15 mouse cellular contexts compared by ENCODE assay signal in the genomic region with DNA sequence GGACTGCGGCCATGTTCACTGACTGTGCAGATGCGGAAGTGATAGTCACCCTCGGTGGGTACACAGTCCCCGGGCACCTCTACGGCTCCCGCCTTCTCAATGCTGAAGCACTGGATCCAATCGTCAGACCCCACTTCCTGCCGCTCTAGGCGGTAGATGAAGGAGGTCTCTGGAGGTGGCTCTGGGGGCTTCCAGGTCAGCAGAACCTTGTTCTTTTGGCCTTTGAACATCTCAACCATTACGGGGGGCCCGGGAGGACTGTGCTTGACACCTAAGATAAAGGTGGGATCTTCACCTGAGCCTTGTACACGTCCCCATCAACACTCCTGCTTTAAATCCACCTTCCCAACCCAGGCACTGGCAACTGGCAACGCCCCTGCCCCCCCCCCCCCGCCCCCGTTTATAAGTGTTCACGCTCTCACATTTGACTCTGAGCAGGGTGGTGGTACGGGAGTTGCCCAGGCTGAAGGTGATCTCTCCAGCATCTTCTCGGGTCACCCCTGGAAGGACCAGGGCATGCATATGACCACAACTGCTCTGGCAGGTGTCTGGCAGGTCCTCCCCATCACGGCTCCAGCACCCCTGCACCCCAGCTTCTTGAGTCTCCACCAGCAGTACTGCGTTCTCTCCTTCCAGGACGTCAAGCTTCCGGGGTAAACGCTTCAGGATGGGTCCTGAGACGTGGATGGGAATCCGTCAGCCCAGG. TPM values are rescaled to one million over a fixed set of nuclear protein-coding genes. Genes with fewer than 3 reads are reported as not detected.
DNase-seq lines count a peak whose midpoint lies in the region; ATAC-seq and TF ChIP-seq lines count a peak whose summit lies in the region.
"Had no signal": no experiment of that assay in that cellular context is flagged by ENCODE, and none has a peak within 500 bp of the region (broad histone marks: within the 10 kb centered on the region; RNA-seq: fewer than 3 reads in every experiment).

No protein-coding gene starts in this region.

- no peak for TF ChIP-seq CTCF in E14TG2a.4 (conservative IDR thresholded peaks at IDR 0.05; ENCODE audit: low read length)

- H3K4me1 ChIP-seq in forebrain, embryonic 11.5 days (replicated peaks; ENCODE audit: control insufficient read depth, insufficient read depth, low read length) = peaks cover 5% of the 10 kb centered on the region; the same call in 1 of the 2 replicates
- peaks cover 25% of the 10 kb centered on the region for H3K4me1 ChIP-seq in forebrain, embryonic 16.5 days (replicated peaks; ENCODE audit: control insufficient read depth, insufficient read depth, low read length)
- H3K4me1 ChIP-seq in hindbrain, embryonic 13.5 days (replicated peaks) = peaks cover 37% of the 10 kb centered on the region
- peaks cover 18% of the 10 kb centered on the region for H3K4me1 ChIP-seq in hindbrain, embryonic 16.5 days (ENCODE audit: control insufficient read depth, insufficient read depth, low read depth, low read length)
- H3K4me1 ChIP-seq in E14TG2a.4 (replicated peaks; ENCODE audit: low read depth, low read length) = peaks cover 64% of the 10 kb centered on the region
- H3K4me1 ChIP-seq in limb, embryonic 10.5 days = peaks cover 46% of the 10 kb centered on the region
- H3K4me1 ChIP-seq in forebrain, embryonic 14.5 days (ENCODE audit: control insufficient read depth, insufficient read depth, low read length) = peaks cover 9% of the 10 kb centered on the region

- no peak overlapping the region for H3K9ac ChIP-seq in forebrain, embryonic 11.5 days (ENCODE audit: low read length)
- H3K9ac ChIP-seq in forebrain, embryonic 16.5 days (replicated peaks; ENCODE audit: low read depth, low read length) = no peak overlapping the region
- no peak overlapping the region for H3K9ac ChIP-seq in hindbrain, embryonic 13.5 days
- H3K9ac ChIP-seq in hindbrain, embryonic 16.5 days (ENCODE audit: low read depth, low read length) = no peak overlapping the region
- no peak overlapping the region for H3K9ac ChIP-seq in forebrain, embryonic 14.5 days (ENCODE audit: low read length)
- H3K9ac ChIP-seq: midbrain, embryonic 12.5 days had no signal

- H3K4me3 ChIP-seq in forebrain, embryonic 11.5 days (ENCODE audit: low read depth, low read length) = no peak overlapping the region
- H3K4me3 ChIP-seq in forebrain, embryonic 16.5 days (replicated peaks; ENCODE audit: low read length) = no peak overlapping the region
- H3K4me3 ChIP-seq in hindbrain, embryonic 13.5 days = 0 out of 2 replicates have a peak overlapping the region, but pooled peaks have one; percentile 0
- no peak overlapping the region for H3K4me3 ChIP-seq in hindbrain, embryonic 16.5 days (ENCODE audit: low read length)
- peak overlapping the region; percentile 86 for H3K4me3 ChIP-seq in E14TG2a.4 (replicated peaks; ENCODE audit: low read length)
- peak overlapping the region; percentile 95; the same call in 1 of the 2 replicates for H3K4me3 ChIP-seq in limb, embryonic 10.5 days
- no peak overlapping the region for H3K4me3 ChIP-seq in forebrain, embryonic 14.5 days (ENCODE audit: low read depth, low read length)
- H3K4me3 ChIP-seq: erythroblast, embryonic 14.5 days; midbrain, embryonic 12.5 days had no signal

- no peaks in the 10 kb centered on the region for H3K9me3 ChIP-seq in forebrain, embryonic 11.5 days (ENCODE audit: control insufficient read depth, low read length)
- H3K9me3 ChIP-seq in forebrain, embryonic 16.5 days (ENCODE audit: control insufficient read depth, low read length) = no peaks in the 10 kb centered on the region
- H3K9me3 ChIP-seq in hindbrain, embryonic 13.5 days = no peaks in the 10 kb centered on the region
- no peaks in the 10 kb centered on the region for H3K9me3 ChIP-seq in hindbrain, embryonic 16.5 days (ENCODE audit: control insufficient read depth, low read length)
- H3K9me3 ChIP-seq in E14TG2a.4 (ENCODE audit: low read length) = no peaks in the 10 kb centered on the region
- no peaks in the 10 kb centered on the region for H3K9me3 ChIP-seq in limb, embryonic 10.5 days (replicated peaks)
- no peaks in the 10 kb centered on the region for H3K9me3 ChIP-seq in forebrain, embryonic 14.5 days (replicated peaks; ENCODE audit: control insufficient read depth, low read length)
- H3K9me3 ChIP-seq: midbrain, embryonic 12.5 days had no signal

- no peak overlapping the region for H3K27ac ChIP-seq in forebrain, embryonic 11.5 days (ENCODE audit: low read depth, low read length)
- H3K27ac ChIP-seq in forebrain, embryonic 16.5 days (ENCODE audit: low read length) = no peak overlapping the region
- H3K27ac ChIP-seq in hindbrain, embryonic 13.5 days = no peak overlapping the region
- no peak overlapping the region for H3K27ac ChIP-seq in hindbrain, embryonic 16.5 days (ENCODE audit: low read depth, low read length)
- H3K27ac ChIP-seq in limb, embryonic 10.5 days = no peak overlapping the region
- H3K27ac ChIP-seq in forebrain, embryonic 14.5 days (ENCODE audit: low read depth, low read length) = no peak overlapping the region
- H3K27ac ChIP-seq: kidney, postnatal 0 days; midbrain, embryonic 12.5 days had no signal

- ATAC-seq in forebrain, embryonic 11.5 days (replicated peaks; ENCODE audit: low FRiP score) = no peak
- ATAC-seq in forebrain, embryonic 16.5 days = no peak
- ATAC-seq in hindbrain, embryonic 13.5 days (ENCODE audit: low FRiP score) = no peak
- no peak for ATAC-seq in hindbrain, embryonic 16.5 days
- no peak for ATAC-seq in forebrain, embryonic 14.5 days

- peak; percentile 47 for DNase-seq in forebrain, embryonic 11.5 days (ENCODE audit: low spot score)
- no peak for DNase-seq in limb, embryonic 10.5 days (ENCODE audit: low spot score)
- DNase-seq in gastrocnemius, postnatal 36 days = no peak
- DNase-seq in forebrain, embryonic 14.5 days (ENCODE audit: low spot score) = no peak
- DNase-seq: cerebellum, postnatal 36 days; thymus, adult 2 months had no signal

- 91% methylated on average over 23 of the region's 25 CpGs for WGBS in forebrain, embryonic 11.5 days
- 91% methylated on average over 23 of the region's 25 CpGs for WGBS in forebrain, embryonic 16.5 days
- WGBS in hindbrain, embryonic 13.5 days = 89% methylated on average over 24 of the region's 25 CpGs
- WGBS in hindbrain, embryonic 16.5 days = 87% methylated on average over 23 of the region's 25 CpGs
- 82% methylated on average over 25 of the region's 25 CpGs for WGBS in limb, embryonic 10.5 days
- 92% methylated on average over 25 of the region's 25 CpGs for WGBS in forebrain, embryonic 14.5 days

- H3K4me2 ChIP-seq in forebrain, embryonic 11.5 days (ENCODE audit: low read depth, low read length, severe bottlenecking) = no peak overlapping the region
- H3K4me2 ChIP-seq in forebrain, embryonic 16.5 days (ENCODE audit: low read length) = no peak overlapping the region
- H3K4me2 ChIP-seq in hindbrain, embryonic 13.5 days = 0 out of 2 replicates have a peak overlapping the region, but pooled peaks have one; percentile 11
- no peak overlapping the region for H3K4me2 ChIP-seq in hindbrain, embryonic 16.5 days (ENCODE audit: low read length)
- H3K4me2 ChIP-seq in forebrain, embryonic 14.5 days (ENCODE audit: low read length) = no peak overlapping the region
- H3K4me2 ChIP-seq: midbrain, embryonic 12.5 days had no signal

- no peaks in the 10 kb centered on the region for H3K27me3 ChIP-seq in forebrain, embryonic 11.5 days (ENCODE audit: control insufficient read depth, insufficient read depth, low read length)
- no peaks in the 10 kb centered on the region for H3K27me3 ChIP-seq in forebrain, embryonic 16.5 days (replicated peaks; ENCODE audit: control insufficient read depth, insufficient read depth, low read length)
- H3K27me3 ChIP-seq in hindbrain, embryonic 13.5 days = peaks cover 32% of the 10 kb centered on the region
- H3K27me3 ChIP-seq in hindbrain, embryonic 16.5 days (replicated peaks; ENCODE audit: control insufficient read depth, insufficient read depth, low read length) = no peaks in the 10 kb centered on the region
- H3K27me3 ChIP-seq in E14TG2a.4 (ENCODE audit: insufficient read depth, low read length) = peaks cover 47% of the 10 kb centered on the region
- 0 out of 2 replicates have a peak, but pooled peaks cover 9% of the 10 kb centered on the region for H3K27me3 ChIP-seq in limb, embryonic 10.5 days (ENCODE audit: low read depth, poor library complexity, severe bottlenecking)
- H3K27me3 ChIP-seq in forebrain, embryonic 14.5 days (replicated peaks; ENCODE audit: control insufficient read depth, insufficient read depth, low read length) = 0 out of 2 replicates have a peak, but pooled peaks cover 3% of the 10 kb centered on the region

- peaks cover 8% of the 10 kb centered on the region for H3K36me3 ChIP-seq in forebrain, embryonic 11.5 days (ENCODE audit: control insufficient read depth, insufficient read depth, low read length)
- peaks cover 23% of the 10 kb centered on the region for H3K36me3 ChIP-seq in forebrain, embryonic 16.5 days (ENCODE audit: control insufficient read depth, insufficient read depth)
- peaks cover 46% of the 10 kb centered on the region for H3K36me3 ChIP-seq in hindbrain, embryonic 13.5 days
- H3K36me3 ChIP-seq in hindbrain, embryonic 16.5 days (ENCODE audit: control insufficient read depth, insufficient read depth, low read length) = peaks cover 6% of the 10 kb centered on the region
- peaks cover 52% of the 10 kb centered on the region for H3K36me3 ChIP-seq in E14TG2a.4 (ENCODE audit: insufficient read depth, low read length)
- H3K36me3 ChIP-seq in limb, embryonic 10.5 days = peaks cover 59% of the 10 kb centered on the region
- peaks cover 39% of the 10 kb centered on the region for H3K36me3 ChIP-seq in forebrain, embryonic 14.5 days (ENCODE audit: control insufficient read depth, insufficient read depth, low read length)
- H3K36me3 ChIP-seq: G1E had no signal

- intact Hi-C loops in gastrocnemius, postnatal 36 days (cut with DNase I) = no loop called here

RNA-seq across cellular contexts. Expression of gene Obsl1, which starts 3.2 kb away (rescaled TPM):
- 42.6 and 44.7 TPM in 2 replicates for polyA plus RNA-seq in forebrain, embryonic 11.5 days (2014; fragmentation: Nextera tagmentation; extraction: Ambion mirVana)
- polyA plus RNA-seq in forebrain, embryonic 16.5 days (2015; fragmentation: Nextera tagmentation; extraction: Ambion mirVana) = 19.6 and 21.6 TPM in 2 replicates
- polyA plus RNA-seq in hindbrain, embryonic 13.5 days (2015; fragmentation: Nextera tagmentation; extraction: Ambion mirVana) = 21.0 and 22.8 TPM in 2 replicates
- 25.4 and 26.1 TPM in 2 replicates for polyA plus RNA-seq in hindbrain, embryonic 16.5 days (2015; fragmentation: Nextera tagmentation; extraction: Ambion mirVana)
- 68.0 and 75.5 TPM in 2 replicates for polyA plus RNA-seq in limb, embryonic 10.5 days (2016; fragmentation: Nextera tagmentation; extraction: Ambion mirVana)
- total RNA-seq in gastrocnemius, postnatal 36 days (2021) = 10 to 100 TPM; 41.4 to 52.1 TPM
- 17.0 and 17.7 TPM in 2 replicates for polyA plus RNA-seq in forebrain, embryonic 14.5 days (2014; fragmentation: Nextera tagmentation; extraction: Ambion mirVana)
- polyA plus RNA-seq: G1E had no signal

RNA-seq across cellular contexts. Expression of gene Inha, which starts 3.8 kb away (rescaled TPM):
- polyA plus RNA-seq in forebrain, embryonic 11.5 days (2014; fragmentation: Nextera tagmentation; extraction: Ambion mirVana) = 1.3 and 2.4 TPM in 2 replicates
- polyA plus RNA-seq in forebrain, embryonic 16.5 days (2015; fragmentation: Nextera tagmentation; extraction: Ambion mirVana) = 13.7 and 18.1 TPM in 2 replicates
- polyA plus RNA-seq in hindbrain, embryonic 13.5 days (2015; fragmentation: Nextera tagmentation; extraction: Ambion mirVana) = 11.5 and 11.7 TPM in 2 replicates
- polyA plus RNA-seq in hindbrain, embryonic 16.5 days (2015; fragmentation: Nextera tagmentation; extraction: Ambion mirVana) = 17.9 and 18.7 TPM in 2 replicates
- polyA plus RNA-seq in limb, embryonic 10.5 days (2016; fragmentation: Nextera tagmentation; extraction: Ambion mirVana) = 2.4 and 4.2 TPM in 2 replicates
- total RNA-seq in gastrocnemius, postnatal 36 days (2021) = 1 to 10 TPM; 2.5 to 5.8 TPM
- polyA plus RNA-seq in forebrain, embryonic 14.5 days (2014; fragmentation: Nextera tagmentation; extraction: Ambion mirVana) = 4.9 and 6.3 TPM in 2 replicates
- total RNA-seq: G1E had no signal
- polyA plus RNA-seq: erythroblast, embryonic 14.5 days; G1E had no signal

RNA-seq across cellular contexts. Expression of gene Stk11ip, which starts 18.2 kb away (rescaled TPM):
- 23.9 and 27.6 TPM in 2 replicates for polyA plus RNA-seq in forebrain, embryonic 11.5 days (2014; fragmentation: Nextera tagmentation; extraction: Ambion mirVana)
- 16.7 and 22.4 TPM in 2 replicates for polyA plus RNA-seq in forebrain, embryonic 16.5 days (2015; fragmentation: Nextera tagmentation; extraction: Ambion mirVana)
- polyA plus RNA-seq in hindbrain, embryonic 13.5 days (2015; fragmentation: Nextera tagmentation; extraction: Ambion mirVana) = 18.6 and 20.7 TPM in 2 replicates
- 20.4 and 23.9 TPM in 2 replicates for polyA plus RNA-seq in hindbrain, embryonic 16.5 days (2015; fragmentation: Nextera tagmentation; extraction: Ambion mirVana)
- 31.6 and 33.8 TPM in 2 replicates for polyA plus RNA-seq in limb, embryonic 10.5 days (2016; fragmentation: Nextera tagmentation; extraction: Ambion mirVana)
- 1 to 10 TPM; 5.8 to 7.7 TPM for total RNA-seq in gastrocnemius, postnatal 36 days (2021)
- 8.7 and 10.7 TPM in 2 replicates for polyA plus RNA-seq in forebrain, embryonic 14.5 days (2014; fragmentation: Nextera tagmentation; extraction: Ambion mirVana)

RNA-seq across cellular contexts. Expression of gene Tmem198, which starts 23.8 kb away (rescaled TPM):
- 8.9 and 9.4 TPM in 2 replicates for polyA plus RNA-seq in forebrain, embryonic 11.5 days (2014; fragmentation: Nextera tagmentation; extraction: Ambion mirVana)
- polyA plus RNA-seq in forebrain, embryonic 16.5 days (2015; fragmentation: Nextera tagmentation; extraction: Ambion mirVana) = 59.8 and 60.5 TPM in 2 replicates
- polyA plus RNA-seq in hindbrain, embryonic 13.5 days (2015; fragmentation: Nextera tagmentation; extraction: Ambion mirVana) = 43.7 and 45.0 TPM in 2 replicates
- polyA plus RNA-seq in hindbrain, embryonic 16.5 days (2015; fragmentation: Nextera tagmentation; extraction: Ambion mirVana) = 50.5 and 52.5 TPM in 2 replicates
- 0.35 and 0.69 TPM in 2 replicates for polyA plus RNA-seq in limb, embryonic 10.5 days (2016; fragmentation: Nextera tagmentation; extraction: Ambion mirVana)
- under 1 TPM; 0.12 to 0.26 TPM for total RNA-seq in gastrocnemius, postnatal 36 days (2021)
- polyA plus RNA-seq in forebrain, embryonic 14.5 days (2014; fragmentation: Nextera tagmentation; extraction: Ambion mirVana) = 41.3 and 50.4 TPM in 2 replicates
- total RNA-seq: hematopoietic stem cell, adult 5-6 weeks had no signal

RNA-seq across cellular contexts. Expression of gene Chpf, which starts 24.0 kb away (rescaled TPM):
- polyA plus RNA-seq in forebrain, embryonic 11.5 days (2014; fragmentation: Nextera tagmentation; extraction: Ambion mirVana) = 21.3 and 23.3 TPM in 2 replicates
- polyA plus RNA-seq in forebrain, embryonic 16.5 days (2015; fragmentation: Nextera tagmentation; extraction: Ambion mirVana) = 28.1 and 29.2 TPM in 2 replicates
- polyA plus RNA-seq in hindbrain, embryonic 13.5 days (2015; fragmentation: Nextera tagmentation; extraction: Ambion mirVana) = 32.4 and 33.8 TPM in 2 replicates
- 42.1 and 46.4 TPM in 2 replicates for polyA plus RNA-seq in hindbrain, embryonic 16.5 days (2015; fragmentation: Nextera tagmentation; extraction: Ambion mirVana)
- 23.7 and 28.8 TPM in 2 replicates for polyA plus RNA-seq in limb, embryonic 10.5 days (2016; fragmentation: Nextera tagmentation; extraction: Ambion mirVana)
- total RNA-seq in gastrocnemius, postnatal 36 days (2021) = 1 to 10 TPM; 6.2 to 7.0 TPM
- polyA plus RNA-seq in forebrain, embryonic 14.5 days (2014; fragmentation: Nextera tagmentation; extraction: Ambion mirVana) = 21.6 and 24.2 TPM in 2 replicates

Comparison
In these comparisons a context has a peak if more than half of its experiments do, and no peak if none do; other contexts are left out.
1. H3K4me3 ChIP-seq: peak in hindbrain, embryonic 13.5 days (single experiment), E14TG2a.4 (single experiment) and limb, embryonic 10.5 days (single experiment); none in forebrain, embryonic 11.5 days (single experiment), forebrain, embryonic 16.5 days (single experiment), hindbrain, embryonic 16.5 days (single experiment) and forebrain, embryonic 14.5 days (single experiment).